Mouse (Mus musculus): ENCODE measurements around the gene Tbx18.

Gene Tbx18

GRCm38 (mm10) chr9:87730961-87731535, at the start of gene Tbx18:
Gene Tbx18, minus strand, starts transcription at chr9:87731260.
- DNase-seq (ENCODE audit: low spot score) = no peak

- no peak for DNase-seq (ENCODE audit: low spot score)
Measured at GRCm38 (mm10) chr9:87773951-87774350, 42.9 kb upstream of the Tbx18 start.

- no peak for DNase-seq (ENCODE audit: low spot score)
Measured at GRCm38 (mm10) chr9:87755621-87756020, 24.6 kb upstream of the Tbx18 start.

GRCm38 (mm10) chr9:87741599-87741998, 10.5 kb upstream of the Tbx18 start:
- no peak for DNase-seq (ENCODE audit: low spot score)

GRCm38 (mm10) chr9:87740667-87741066, 9.6 kb upstream of the Tbx18 start:
- no peak for DNase-seq (ENCODE audit: low spot score)

GRCm38 (mm10) chr9:87740241-87740645, 9.2 kb upstream of the Tbx18 start:
- DNase-seq (ENCODE audit: low spot score) = no peak

- DNase-seq (ENCODE audit: low spot score) = no peak
Measured at GRCm38 (mm10) chr9:87739543-87740161, 8.6 kb upstream of the Tbx18 start.

GRCm38 (mm10) chr9:87738766-87739542, 7.9 kb upstream of the Tbx18 start:
- no peak for DNase-seq (ENCODE audit: low spot score)

- DNase-seq (ENCODE audit: low spot score) = no peak
Measured at GRCm38 (mm10) chr9:87738123-87738522, 7.1 kb upstream of the Tbx18 start.

- DNase-seq (ENCODE audit: low spot score) = no peak
Measured at GRCm38 (mm10) chr9:87737271-87737670, 6.2 kb upstream of the Tbx18 start.

- DNase-seq (ENCODE audit: low spot score) = no peak
Measured at GRCm38 (mm10) chr9:87735046-87735445, 4.0 kb upstream of the Tbx18 start.

GRCm38 (mm10) chr9:87734631-87735030, 3.6 kb upstream of the Tbx18 start:
- no peak for DNase-seq (ENCODE audit: low spot score)

GRCm38 (mm10) chr9:87733732-87734131, 2.7 kb upstream of the Tbx18 start:
- no peak for DNase-seq (ENCODE audit: low spot score)

GRCm38 (mm10) chr9:87733236-87733630, 2.2 kb upstream of the Tbx18 start:
- DNase-seq (ENCODE audit: low spot score) = no peak

- DNase-seq (ENCODE audit: low spot score) = no peak
Measured at GRCm38 (mm10) chr9:87732416-87733235, 1.6 kb upstream of the Tbx18 start.

GRCm38 (mm10) chr9:87730271-87730960, 644 bp downstream of the Tbx18 start:
- DNase-seq (ENCODE audit: low spot score) = no peak

- DNase-seq (ENCODE audit: low spot score) = no peak
Measured at GRCm38 (mm10) chr9:87729316-87730270, 1.5 kb downstream of the Tbx18 start.

GRCm38 (mm10) chr9:87728107-87728506, 3.0 kb downstream of the Tbx18 start:
- no peak for DNase-seq (ENCODE audit: low spot score)

GRCm38 (mm10) chr9:87727155-87727953, 3.7 kb downstream of the Tbx18 start:
- no peak for DNase-seq (ENCODE audit: low spot score)

- DNase-seq (ENCODE audit: low spot score) = no peak
Measured at GRCm38 (mm10) chr9:87721793-87722192, 9.3 kb downstream of the Tbx18 start.

Measured in ovary, adult 18-20 months (tissue).